9 mouse cellular contexts compared by ENCODE assay signal in the genomic region with DNA sequence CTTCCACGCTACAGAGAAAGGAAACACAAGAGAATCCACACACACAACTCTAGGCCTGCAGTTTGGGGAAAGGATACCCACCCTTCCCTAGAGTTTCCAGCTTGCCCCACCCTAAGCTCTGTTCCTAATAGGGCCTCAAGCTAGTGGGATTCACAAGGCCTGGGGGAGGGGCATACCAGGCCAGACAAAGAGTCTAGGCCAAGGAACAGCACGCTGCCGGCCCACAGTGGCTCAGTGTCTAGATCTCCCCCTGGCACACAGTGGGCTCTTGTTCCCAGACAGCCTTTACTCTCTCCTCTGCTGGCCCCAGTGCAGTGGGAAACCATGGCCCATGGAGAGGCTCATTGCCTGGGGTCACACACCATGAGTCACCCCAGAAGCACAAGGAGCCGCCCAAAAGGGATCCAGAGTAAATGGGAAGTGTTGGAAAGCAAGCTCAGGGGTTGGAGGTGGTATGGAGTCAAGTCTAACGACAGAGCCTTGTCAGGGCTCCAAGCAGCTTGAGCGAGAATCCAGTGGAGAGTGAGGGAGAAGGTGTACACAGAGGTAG. TPM values are rescaled to one million over a fixed set of nuclear protein-coding genes. Genes with fewer than 3 reads are reported as not detected.
DNase-seq lines count a peak whose midpoint lies in the region; ATAC-seq and TF ChIP-seq lines count a peak whose summit lies in the region.
"Had no signal": no experiment of that assay in that cellular context is flagged by ENCODE, and none has a peak within 500 bp of the region (broad histone marks: within the 10 kb centered on the region; RNA-seq: fewer than 3 reads in every experiment).

No protein-coding gene starts in this region.

- no peaks in the 10 kb centered on the region for H3K27me3 ChIP-seq in embryonic facial prominence, embryonic 15.5 days
- peaks cover 17% of the 10 kb centered on the region for H3K27me3 ChIP-seq in midbrain, embryonic 14.5 days (ENCODE audit: control insufficient read depth, insufficient read depth, low read length)

- H3K4me3 ChIP-seq in layer of hippocampus, adult 2 months: no peak overlapping the region
- no peak overlapping the region for H3K4me3 ChIP-seq in embryonic facial prominence, embryonic 15.5 days (replicated peaks)
- no peak overlapping the region for H3K4me3 ChIP-seq in midbrain, embryonic 14.5 days (replicated peaks; ENCODE audit: low read depth, low read length)

- H3K4me2 ChIP-seq in embryonic facial prominence, embryonic 15.5 days (replicated peaks): peak overlapping the region; percentile 60
- no peak overlapping the region for H3K4me2 ChIP-seq in midbrain, embryonic 14.5 days (ENCODE audit: low read length)

- H3K9me3 ChIP-seq in embryonic facial prominence, embryonic 15.5 days (replicated peaks): no peaks in the 10 kb centered on the region
- H3K9me3 ChIP-seq in midbrain, embryonic 14.5 days (ENCODE audit: control insufficient read depth, low read length): no peaks in the 10 kb centered on the region

- H3K9ac ChIP-seq in embryonic facial prominence, embryonic 15.5 days: no peak overlapping the region
- H3K9ac ChIP-seq in midbrain, embryonic 14.5 days (replicated peaks; ENCODE audit: low read length): no peak overlapping the region

- H3K4me1 ChIP-seq in embryonic facial prominence, embryonic 15.5 days: peaks cover 52% of the 10 kb centered on the region
- H3K4me1 ChIP-seq in midbrain, embryonic 14.5 days (ENCODE audit: control insufficient read depth, insufficient read depth, low read length): peaks cover 15% of the 10 kb centered on the region; the same call in 1 of the 2 replicates

- no peak for DNase-seq in layer of hippocampus, adult 2 months (ENCODE audit: low spot score in 2 of 2)
- DNase-seq in layer of hippocampus, adult 18-20 months (ENCODE audit: low spot score in 2 of 2): no peak
- DNase-seq in brain, adult 2 months (ENCODE audit: low read depth, low spot score): peak; percentile 39
- peak; percentile 38 for DNase-seq in midbrain, embryonic 14.5 days
- no peak for DNase-seq in adrenal gland, postnatal 10 days
- DNase-seq in right cerebral cortex, postnatal 14 days: no peak

- no peak for ATAC-seq in embryonic facial prominence, embryonic 15.5 days (ENCODE audit: insufficient number of reproducible peaks, low FRiP score, low TSS enrichment, low read depth)
- no peak for ATAC-seq in midbrain, embryonic 14.5 days (ENCODE audit: low FRiP score, low TSS enrichment)
- ATAC-seq: inflammation-experienced regulatory T-cells, adult 6 months had no signal

- peak overlapping the region; percentile 19; the same call in 1 of the 2 replicates for H3K27ac ChIP-seq in layer of hippocampus, adult 2 months
- peak overlapping the region; percentile 58; the same call in 1 of the 2 replicates for H3K27ac ChIP-seq in embryonic facial prominence, embryonic 15.5 days (replicated peaks)
- no peak overlapping the region for H3K27ac ChIP-seq in midbrain, embryonic 14.5 days (replicated peaks; ENCODE audit: low read depth, low read length)

- TF ChIP-seq CTCF in layer of hippocampus, adult 2 months (conservative IDR thresholded peaks at IDR 0.05): no peak

- H3K36me3 ChIP-seq in embryonic facial prominence, embryonic 15.5 days: peaks cover 28% of the 10 kb centered on the region
- no peaks in the 10 kb centered on the region for H3K36me3 ChIP-seq in midbrain, embryonic 14.5 days (ENCODE audit: control insufficient read depth, insufficient read depth, low read length)

- 35% methylated on average over 6 of the region's 6 CpGs for WGBS in embryonic facial prominence, embryonic 15.5 days
- 58% methylated on average over 6 of the region's 6 CpGs for WGBS in midbrain, embryonic 14.5 days

RNA-seq across cellular contexts. Expression of a gene that starts 3.5 kb away (rescaled TPM):
- 10 to 100 TPM; 13.4 to 13.8 TPM for total RNA-seq in layer of hippocampus, adult 2 months (2021)
- total RNA-seq in layer of hippocampus, adult 18-20 months (2021): 10 to 100 TPM; 10.3 to 14.5 TPM
- polyA plus RNA-seq in embryonic facial prominence, embryonic 15.5 days (2015; fragmentation: Nextera tagmentation; extraction: Ambion mirVana): 78.2 and 88.7 TPM in 2 replicates
- 15.3 and 17.5 TPM in 2 replicates for polyA plus RNA-seq in midbrain, embryonic 14.5 days (2014; fragmentation: Nextera tagmentation; extraction: Ambion mirVana)
- total RNA-seq in adrenal gland, postnatal 10 days (2021): 10 to 100 TPM; 25.0 to 29.1 TPM

RNA-seq across cellular contexts. Expression of a gene that starts 7.7 kb away (rescaled TPM):
- total RNA-seq in layer of hippocampus, adult 2 months (2021): 10 to 100 TPM; 15.6 to 20.5 TPM
- 10 to 100 TPM; 16.2 to 16.3 TPM for total RNA-seq in layer of hippocampus, adult 18-20 months (2021)
- 36.1 and 38.9 TPM in 2 replicates for polyA plus RNA-seq in embryonic facial prominence, embryonic 15.5 days (2015; fragmentation: Nextera tagmentation; extraction: Ambion mirVana)
- 37.4 and 37.7 TPM in 2 replicates for polyA plus RNA-seq in midbrain, embryonic 14.5 days (2014; fragmentation: Nextera tagmentation; extraction: Ambion mirVana)
- 10 to 100 TPM; 21.0 to 22.3 TPM for total RNA-seq in adrenal gland, postnatal 10 days (2021)

RNA-seq across cellular contexts. Expression of a gene that starts 13.4 kb away (rescaled TPM):
- 10 to 100 TPM; 20.6 to 22.4 TPM for total RNA-seq in layer of hippocampus, adult 2 months (2021)
- total RNA-seq in layer of hippocampus, adult 18-20 months (2021): 10 to 100 TPM; 25.0 to 28.1 TPM
- polyA plus RNA-seq in embryonic facial prominence, embryonic 15.5 days (2015; fragmentation: Nextera tagmentation; extraction: Ambion mirVana): 47.8 and 48.3 TPM in 2 replicates
- 46.7 and 54.9 TPM in 2 replicates for polyA plus RNA-seq in midbrain, embryonic 14.5 days (2014; fragmentation: Nextera tagmentation; extraction: Ambion mirVana)
- 10 to 100 TPM; 23.9 to 26.5 TPM for total RNA-seq in adrenal gland, postnatal 10 days (2021)

RNA-seq across cellular contexts. Expression of a gene that starts 18.5 kb away (rescaled TPM):
- not detected for total RNA-seq in layer of hippocampus, adult 2 months (2021)
- total RNA-seq in layer of hippocampus, adult 18-20 months (2021): not detected
- 0.08 and 0.13 TPM in 2 replicates for polyA plus RNA-seq in embryonic facial prominence, embryonic 15.5 days (2015; fragmentation: Nextera tagmentation; extraction: Ambion mirVana)
- polyA plus RNA-seq in midbrain, embryonic 14.5 days (2014; fragmentation: Nextera tagmentation; extraction: Ambion mirVana): not detected in 2 replicates
- under 1 TPM; 0.30 to 0.82 TPM for total RNA-seq in adrenal gland, postnatal 10 days (2021)
- total RNA-seq: liver, adult 2 months had no signal

RNA-seq across cellular contexts. Expression of a gene that starts 48.9 kb away (rescaled TPM):
- 10 to 100 TPM; 62.0 to 64.1 TPM for total RNA-seq in layer of hippocampus, adult 2 months (2021)
- total RNA-seq in layer of hippocampus, adult 18-20 months (2021): 10 to 100 TPM; 48.6 to 49.0 TPM
- 41.2 and 44.0 TPM in 2 replicates for polyA plus RNA-seq in embryonic facial prominence, embryonic 15.5 days (2015; fragmentation: Nextera tagmentation; extraction: Ambion mirVana)
- 33.6 and 36.9 TPM in 2 replicates for polyA plus RNA-seq in midbrain, embryonic 14.5 days (2014; fragmentation: Nextera tagmentation; extraction: Ambion mirVana)
- total RNA-seq in adrenal gland, postnatal 10 days (2021): 10 to 100 TPM; 36.9 to 50.1 TPM

Comparison
In these comparisons a context has a peak if more than half of its experiments do, and no peak if none do; other contexts are left out.
1. DNase-seq: peak in brain, adult 2 months (single experiment) and midbrain, embryonic 14.5 days (single experiment); none in layer of hippocampus, adult 2 months (0 of 2), layer of hippocampus, adult 18-20 months (0 of 2), adrenal gland, postnatal 10 days (single experiment) and right cerebral cortex, postnatal 14 days (single experiment).